ENCODE assay signal across 9 mouse cellular contexts in genomic region chr2:157347361-157348159, GRCm38 (mm10). TPM values are rescaled to one million over a fixed set of nuclear protein-coding genes. Genes with fewer than 3 reads are reported as not detected.
DNase-seq lines count a peak whose midpoint lies in the region; ATAC-seq and TF ChIP-seq lines count a peak whose summit lies in the region.
"Had no signal": no experiment of that assay in that cellular context is flagged by ENCODE, and none has a peak within 500 bp of the region (broad histone marks: within the 10 kb centered on the region; RNA-seq: fewer than 3 reads in every experiment).

Gene Ghrh, minus strand, starts transcription at chr2:157347506.

- TF ChIP-seq CTCF in kidney, adult 2 months (conservative IDR thresholded peaks at IDR 0.05; ENCODE audit: insufficient read depth, insufficient read length, low read depth, low read length) = no peak

- peak within 1 kb of the TSS; percentile 37 for H3K9ac ChIP-seq in forebrain, embryonic 11.5 days (ENCODE audit: low read length)
- H3K9ac ChIP-seq in hindbrain, embryonic 12.5 days = peak within 1 kb of the TSS; percentile 36; the same call in 1 of the 2 replicates
- 0 out of 2 replicates have a peak within 1 kb of the TSS, but pooled peaks have one; percentile 31 for H3K9ac ChIP-seq in limb, embryonic 12.5 days (replicated peaks)

- no peak within 1 kb of the TSS for H3K4me2 ChIP-seq in forebrain, embryonic 11.5 days (ENCODE audit: low read depth, low read length, severe bottlenecking)
- H3K4me2 ChIP-seq in hindbrain, embryonic 12.5 days (replicated peaks) = 0 out of 2 replicates have a peak within 1 kb of the TSS, but pooled peaks have one; percentile 7
- H3K4me2 ChIP-seq in limb, embryonic 12.5 days = no peak within 1 kb of the TSS

- no peaks in the 10 kb centered on the region for H3K36me3 ChIP-seq in kidney, adult 2 months (ENCODE audit: control insufficient read depth, insufficient read depth, low read length)
- no peaks in the 10 kb centered on the region for H3K36me3 ChIP-seq in forebrain, embryonic 11.5 days (ENCODE audit: control insufficient read depth, insufficient read depth, low read length)
- H3K36me3 ChIP-seq in hindbrain, embryonic 12.5 days = no peaks in the 10 kb centered on the region
- H3K36me3 ChIP-seq in limb, embryonic 12.5 days = no peaks in the 10 kb centered on the region

- H3K27me3 ChIP-seq in kidney, adult 2 months (replicated peaks; ENCODE audit: control insufficient read depth, insufficient read depth, low read length) = no peaks in the 10 kb centered on the region
- no peaks in the 10 kb centered on the region for H3K27me3 ChIP-seq in forebrain, embryonic 11.5 days (ENCODE audit: control insufficient read depth, insufficient read depth, low read length)
- no peaks in the 10 kb centered on the region for H3K27me3 ChIP-seq in hindbrain, embryonic 12.5 days
- no peaks in the 10 kb centered on the region; the same call in 1 of the 2 replicates for H3K27me3 ChIP-seq in limb, embryonic 12.5 days

- 66% methylated on average over 26 of the region's 26 CpGs for WGBS in kidney, adult 2 months
- WGBS in forebrain, embryonic 11.5 days = 70% methylated on average over 26 of the region's 26 CpGs
- 43% methylated on average over 26 of the region's 26 CpGs for WGBS in hindbrain, embryonic 12.5 days
- WGBS in limb, embryonic 12.5 days = 73% methylated on average over 26 of the region's 26 CpGs

- no peaks in the 10 kb centered on the region for H3K4me1 ChIP-seq in kidney, adult 2 months (ENCODE audit: control insufficient read depth, insufficient read depth, low read length)
- H3K4me1 ChIP-seq in forebrain, embryonic 11.5 days (replicated peaks; ENCODE audit: control insufficient read depth, insufficient read depth, low read length) = peaks cover 8% of the 10 kb centered on the region; the same call in 1 of the 2 replicates
- peaks cover 34% of the 10 kb centered on the region for H3K4me1 ChIP-seq in hindbrain, embryonic 12.5 days
- H3K4me1 ChIP-seq in limb, embryonic 12.5 days (replicated peaks) = peaks cover 10% of the 10 kb centered on the region

- TF ChIP-seq POLR2A in kidney, adult 2 months (IDR thresholded peaks at IDR 0.05; ENCODE audit: low read depth, low read length) = no peak

- no peak within 1 kb of the TSS for H3K27ac ChIP-seq in kidney, adult 2 months (ENCODE audit: insufficient read depth, low read depth, low read length)
- peak within 1 kb of the TSS; percentile 68 for H3K27ac ChIP-seq in forebrain, embryonic 11.5 days (ENCODE audit: low read depth, low read length)
- H3K27ac ChIP-seq in hindbrain, embryonic 12.5 days = peak within 1 kb of the TSS; percentile 88
- peak within 1 kb of the TSS; percentile 78 for H3K27ac ChIP-seq in limb, embryonic 12.5 days

- no peak within 1 kb of the TSS for H3K4me3 ChIP-seq in kidney, adult 2 months (ENCODE audit: insufficient read depth, low read depth, low read length)
- H3K4me3 ChIP-seq in forebrain, embryonic 11.5 days (ENCODE audit: low read depth, low read length) = no peak within 1 kb of the TSS
- no peak within 1 kb of the TSS for H3K4me3 ChIP-seq in hindbrain, embryonic 12.5 days
- no peak within 1 kb of the TSS for H3K4me3 ChIP-seq in limb, embryonic 12.5 days (replicated peaks)

- H3K9me3 ChIP-seq in forebrain, embryonic 11.5 days (ENCODE audit: control insufficient read depth, low read length) = no peaks in the 10 kb centered on the region
- H3K9me3 ChIP-seq in hindbrain, embryonic 12.5 days (replicated peaks) = no peaks in the 10 kb centered on the region
- H3K9me3 ChIP-seq in limb, embryonic 12.5 days = no peaks in the 10 kb centered on the region

- ATAC-seq in forebrain, embryonic 11.5 days (replicated peaks; ENCODE audit: low FRiP score) = no peak
- peak; percentile 56 for ATAC-seq in hindbrain, embryonic 12.5 days (ENCODE audit: low FRiP score)
- ATAC-seq in limb, embryonic 12.5 days (ENCODE audit: insufficient number of reproducible peaks, insufficient read depth, low FRiP score, low TSS enrichment, low read depth) = no peak
- no peak for ATAC-seq in erythroblast, adult 5-6 weeks (replicated peaks; ENCODE audit: low FRiP score, poor library complexity, severe bottlenecking)

- DNase-seq in kidney, postnatal 14 days = peak; percentile 15
- no peak for DNase-seq in kidney, adult 2 months
- peak; percentile 54 for DNase-seq in forebrain, embryonic 11.5 days (ENCODE audit: low spot score)
- DNase-seq in right cerebral cortex, postnatal 14 days = peak; percentile 47
- DNase-seq in embryo, embryonic 11 days = no peak

RNA-seq across cellular contexts. Expression of gene Ghrh, which starts in this region (rescaled TPM):
- polyA plus RNA-seq in kidney, adult 2 months (2012; rRNA removed) = not detected in 2 replicates
- polyA plus RNA-seq in forebrain, embryonic 11.5 days (2014; fragmentation: Nextera tagmentation; extraction: Ambion mirVana) = 0.83 and 1.5 TPM in 2 replicates
- polyA plus RNA-seq in hindbrain, embryonic 12.5 days (2016; fragmentation: Nextera tagmentation; extraction: Ambion mirVana) = 0.46 and 2.8 TPM in 2 replicates
- not detected in 2 replicates for polyA plus RNA-seq in limb, embryonic 12.5 days (2016; fragmentation: Nextera tagmentation; extraction: Ambion mirVana)
- not detected in 2 replicates for total RNA-seq in erythroblast, adult 5-6 weeks (2015; ENCODE audit: low replicate concordance)
- not detected in 2 replicates for total RNA-seq in erythroblast, adult 5-6 weeks (2017; ENCODE audit: low replicate concordance)
- total RNA-seq: neutrophil, adult 5-6 weeks had no signal

Comparison
In these comparisons a context has a peak if more than half of its experiments do, and no peak if none do; other contexts are left out.
1. DNase-seq: peak in kidney, postnatal 14 days (single experiment), forebrain, embryonic 11.5 days (single experiment) and right cerebral cortex, postnatal 14 days (single experiment); none in kidney, adult 2 months (single experiment) and embryo, embryonic 11 days (single experiment).
2. Peak in every context shown above with its lines, with median percentiles within 50 percentile points of each other: H3K9ac ChIP-seq.